Comparison of ENCODE assay signal across 16 mouse cellular contexts in genomic region chr9:45410193-45410592, GRCm38 (mm10). TPM values are rescaled to one million over a fixed set of nuclear protein-coding genes. Genes with fewer than 3 reads are reported as not detected.
"Had no signal": no experiment of that assay in that cellular context is flagged by ENCODE, and none has a peak within 500 bp of the region (broad histone marks: within the 10 kb centered on the region; RNA-seq: fewer than 3 reads in every experiment).

No protein-coding gene starts in this region.

- H3K4me3 ChIP-seq: lung, embryonic 15.5 days; megakaryocyte, embryonic 14.5 days; midbrain, embryonic 13.5 days; midbrain, embryonic 15.5 days; neural tube, embryonic 12.5 days; stomach, embryonic 15.5 days had no signal

- DNase-seq: lung, adult 2 months; lung, postnatal 14 days; lung, postnatal 36 days; thymus, adult 2 months; thymus, postnatal 25 days; thymus, postnatal 4 days had no signal

- H3K9me3 ChIP-seq: lung, embryonic 15.5 days; midbrain, embryonic 13.5 days; midbrain, embryonic 15.5 days; neural tube, embryonic 12.5 days; stomach, embryonic 15.5 days had no signal

- H3K27ac ChIP-seq: lung, embryonic 15.5 days; macrophage; midbrain, embryonic 13.5 days; midbrain, embryonic 15.5 days; neural tube, embryonic 12.5 days; stomach, embryonic 15.5 days; stomach, postnatal 0 days had no signal

- H3K4me2 ChIP-seq: lung, embryonic 15.5 days; midbrain, embryonic 11.5 days; midbrain, embryonic 13.5 days; midbrain, embryonic 15.5 days; neural tube, embryonic 12.5 days; stomach, embryonic 15.5 days had no signal

- H3K9ac ChIP-seq: lung, embryonic 15.5 days; midbrain, embryonic 13.5 days; midbrain, embryonic 15.5 days; neural tube, embryonic 12.5 days; stomach, embryonic 15.5 days had no signal

- ATAC-seq: lung, postnatal 0 days; midbrain, embryonic 13.5 days; midbrain, embryonic 15.5 days had no signal

- H3K36me3 ChIP-seq: lung, embryonic 15.5 days; midbrain, embryonic 13.5 days; midbrain, embryonic 15.5 days; neural tube, embryonic 12.5 days; stomach, embryonic 15.5 days had no signal

- H3K27me3 ChIP-seq: lung, embryonic 15.5 days; midbrain, embryonic 15.5 days; neural tube, embryonic 12.5 days; stomach, embryonic 15.5 days had no signal

RNA-seq across cellular contexts. Expression of gene Fxyd6, which starts 40.2 kb away (rescaled TPM):
- polyA plus RNA-seq: macrophage had no signal
